Mouse (Mus musculus): ENCODE measurements around the gene 4933430I17Rik.

- TF ChIP-seq CTCF (conservative IDR thresholded peaks at IDR 0.05; ENCODE audit: insufficient read depth, insufficient read length, low read depth, low read length) (no peak), POLR2A (IDR thresholded peaks at IDR 0.05; ENCODE audit: low read depth, low read length) (no peak)
Measured at GRCm38 (mm10) chr4:62533729-62534128, 8.6 kb downstream of the 4933430I17Rik start.
